Mouse (Mus musculus) CH12.LX (cell line): ENCODE measurements around the gene H2-Q6. TPM values are rescaled to one million over a fixed set of nuclear protein-coding genes. Genes with fewer than 3 reads are reported as not detected.
"Not testable (repeated sequence)": the region's sequence is repeated elsewhere in the genome, so short reads cannot be mapped to it uniquely, and the experiment has no call there.

Source experiments
- DNase-seq: peaks from one replicate; pipeline ENCODE4 v3.0.0-alpha.2; 2013; ENCODE audit errors: extremely low read depth
- H3K27ac ChIP-seq: 2 replicates; pipeline ENCODE4 v1.5.1; 2012; ENCODE audit warnings: low read depth, mild to moderate bottlenecking, control low read depth, moderate library complexity; ENCODE audit not compliant: insufficient read depth
- H3K27me3 ChIP-seq: replicated peaks from 2 replicates; pipeline ENCODE3; 2012; ENCODE audit warnings: inconsistent platforms
- H3K36me3 ChIP-seq, 2 experiments: replicated peaks in 1 of 2; 2 replicates each; pipeline versions ENCODE3 to v1.6.1; 2012; ENCODE audit warnings: inconsistent platforms in 1 of 2, low read length in 1 of 2, mild to moderate bottlenecking in 1 of 2, mixed read lengths in 1 of 2, moderate library complexity in 1 of 2; ENCODE audit not compliant: control insufficient read depth in 1 of 2, insufficient read depth in 1 of 2
- H3K4me1 ChIP-seq, 2 experiments: 2 replicates each; pipeline ENCODE4 v1.6.1; 2012; ENCODE audit warnings: inconsistent platforms in 1 of 2, moderate library complexity in 1 of 2; ENCODE audit not compliant: insufficient read depth in 2 of 2, control insufficient read depth in 1 of 2
- H3K4me2 ChIP-seq: 2 replicates; pipeline ENCODE4 v1.6.1; 2012; ENCODE audit warnings: low read depth, mild to moderate bottlenecking, control low read depth; ENCODE audit not compliant: poor library complexity, insufficient read depth, severe bottlenecking
- H3K4me3 ChIP-seq, 3 experiments: fragments of 150-350 bp in 1 of 3; sonication (generic) in 1 of 3; replicated peaks in 1 of 3; 2 replicates each; pipeline versions ENCODE3 to v1.5.1; 2011 to 2012; ENCODE audit warnings: low read depth in 2 of 3, low read length in 2 of 3, mild to moderate bottlenecking in 2 of 3, moderate library complexity in 2 of 3, control low read depth in 1 of 3, improper control_type of control experiment in 1 of 3, inconsistent platforms in 1 of 3, mixed read lengths in 1 of 3; ENCODE audit not compliant: poor library complexity in 1 of 3
- H3K79me2 ChIP-seq: replicated peaks from 2 replicates; pipeline ENCODE4 v1.6.1; 2012; ENCODE audit warnings: mild to moderate bottlenecking, moderate library complexity; ENCODE audit not compliant: control insufficient read depth, poor library complexity, insufficient read depth, severe bottlenecking; ENCODE audit errors: extremely low read depth
- H3K9ac ChIP-seq: 2 replicates; pipeline ENCODE4 v1.6.1; 2012; ENCODE audit warnings: low read depth, mild to moderate bottlenecking, control low read depth, moderate library complexity; ENCODE audit not compliant: insufficient read depth
- H3K9me3 ChIP-seq: replicated peaks from 2 replicates; pipeline ENCODE3; 2012; ENCODE audit warnings: low read length, inconsistent platforms, mixed read lengths
- BHLHE40 ChIP-seq: IDR thresholded peaks from 2 replicates; pipeline ENCODE4 v1.6.1; 2011; ENCODE audit warnings: mild to moderate bottlenecking, low read depth, low read length, improper control_type of control experiment
- CHD1 ChIP-seq: IDR thresholded peaks from 2 replicates; pipeline ENCODE4 v1.6.1; 2012; ENCODE audit warnings: low read depth, low read length, improper control_type of control experiment, inconsistent platforms
- CHD2 ChIP-seq: IDR thresholded peaks from 2 replicates; pipeline ENCODE4 v1.6.1; 2011; ENCODE audit warnings: low read length, improper control_type of control experiment
- CTCF ChIP-seq, 2 experiments: IDR thresholded peaks in 1 of 2; conservative IDR thresholded peaks in 1 of 2; 2 replicates each; pipeline ENCODE4 v1.5.1; 2011 to 2012; ENCODE audit warnings: low read depth in 2 of 2, low read length in 2 of 2, improper control_type of control experiment in 1 of 2, inconsistent platforms in 1 of 2, mild to moderate bottlenecking in 1 of 2, moderate library complexity in 1 of 2
- E2F4 ChIP-seq: IDR thresholded peaks from 2 replicates; pipeline ENCODE4 v1.6.1; 2011; ENCODE audit warnings: low read depth, low read length, improper control_type of control experiment; ENCODE audit not compliant: insufficient replicate concordance
- ELF1 ChIP-seq: IDR thresholded peaks from 2 replicates; pipeline ENCODE4 v1.6.1; 2014; ENCODE audit warnings: low read depth, mild to moderate bottlenecking, inconsistent platforms, low read length, improper control_type of control experiment
- EP300 ChIP-seq: IDR thresholded peaks from 2 replicates; pipeline ENCODE4 v1.6.1; 2011; ENCODE audit warnings: low read length, improper control_type of control experiment
- ETS1 ChIP-seq: conservative IDR thresholded peaks from 2 replicates; pipeline ENCODE4 v1.6.1; 2012; ENCODE audit warnings: low read depth, mild to moderate bottlenecking, inconsistent platforms, low read length, improper control_type of control experiment, moderate library complexity
- HCFC1 ChIP-seq: IDR thresholded peaks from 2 replicates; pipeline ENCODE4 v1.6.1; 2012; ENCODE audit warnings: low read depth, mild to moderate bottlenecking, inconsistent platforms, low read length, improper control_type of control experiment
- IRF4 ChIP-seq: IDR thresholded peaks from 2 replicates; pipeline ENCODE4 v1.6.1; 2014; ENCODE audit warnings: low read depth, mild to moderate bottlenecking, inconsistent platforms, low read length, improper control_type of control experiment
- JUND ChIP-seq: conservative IDR thresholded peaks from 2 replicates; pipeline ENCODE4 v1.6.1; 2011; ENCODE audit warnings: low read depth, low read length, improper control_type of control experiment
- MAX ChIP-seq: IDR thresholded peaks from 2 replicates; pipeline ENCODE4 v1.6.1; 2011; ENCODE audit warnings: low read length, improper control_type of control experiment
- MAZ ChIP-seq: IDR thresholded peaks from 2 replicates; pipeline ENCODE4 v1.6.1; 2012; ENCODE audit warnings: low read depth, mild to moderate bottlenecking, inconsistent platforms, low read length, improper control_type of control experiment, moderate library complexity
- MEF2A ChIP-seq: IDR thresholded peaks from 2 replicates; pipeline ENCODE4 v1.6.1; 2014; ENCODE audit warnings: low read depth, mild to moderate bottlenecking, inconsistent platforms, low read length, improper control_type of control experiment, borderline replicate concordance
- MXI1 ChIP-seq: IDR thresholded peaks from 2 replicates; pipeline ENCODE4 v1.6.1; 2011; ENCODE audit warnings: mild to moderate bottlenecking, low read depth, low read length, improper control_type of control experiment
- NELFE ChIP-seq: IDR thresholded peaks from 2 replicates; pipeline ENCODE4 v1.6.1; 2011; ENCODE audit warnings: low read depth, low read length, improper control_type of control experiment
- NRF1 ChIP-seq: IDR thresholded peaks from 2 replicates; pipeline ENCODE4 v1.6.1; 2014; ENCODE audit warnings: low read depth, mild to moderate bottlenecking, inconsistent platforms, low read length, improper control_type of control experiment, moderate library complexity
- PAX5 ChIP-seq: IDR thresholded peaks from 2 replicates; pipeline ENCODE4 v1.6.1; 2012; ENCODE audit warnings: low read length, inconsistent platforms, mixed read lengths
- POLR2A ChIP-seq: IDR thresholded peaks from 2 replicates; pipeline ENCODE4 v1.6.1; 2011; ENCODE audit warnings: low read depth, mild to moderate bottlenecking, improper control_type of control experiment, low read length
- POLR2AphosphoS2 ChIP-seq: IDR thresholded peaks from 2 replicates; pipeline ENCODE4 v1.6.1; 2011; ENCODE audit warnings: low read depth, low read length, improper control_type of control experiment
- RAD21 ChIP-seq: IDR thresholded peaks from 2 replicates; pipeline ENCODE4 v1.6.1; 2011; ENCODE audit warnings: low read depth, mild to moderate bottlenecking, low read length, improper control_type of control experiment, moderate library complexity
- SIN3A ChIP-seq: IDR thresholded peaks from 2 replicates; pipeline ENCODE4 v1.6.1; 2012; ENCODE audit warnings: low read length, improper control_type of control experiment, inconsistent platforms
- SMC3 ChIP-seq: IDR thresholded peaks from 2 replicates; pipeline ENCODE4 v1.6.1; 2011; ENCODE audit warnings: low read depth, low read length, improper control_type of control experiment
- TBP ChIP-seq: conservative IDR thresholded peaks from 2 replicates; pipeline ENCODE4 v1.6.1; 2011; ENCODE audit warnings: low read depth, low read length, improper control_type of control experiment
- TCF12 ChIP-seq: IDR thresholded peaks from 2 replicates; pipeline ENCODE4 v1.6.1; 2014; ENCODE audit warnings: low read depth, mild to moderate bottlenecking, inconsistent platforms, low read length, improper control_type of control experiment
- UBTF ChIP-seq: IDR thresholded peaks from 2 replicates; pipeline ENCODE4 v1.6.1; 2012; ENCODE audit warnings: low read depth, mild to moderate bottlenecking, inconsistent platforms, low read length, improper control_type of control experiment, moderate library complexity
- USF1 ChIP-seq: IDR thresholded peaks from 2 replicates; pipeline ENCODE4 v1.6.1; 2014; ENCODE audit warnings: low read depth, mild to moderate bottlenecking, inconsistent platforms, low read length, improper control_type of control experiment
- ZC3H11A ChIP-seq: IDR thresholded peaks from 2 replicates; pipeline ENCODE4 v1.6.1; 2012; ENCODE audit warnings: low read depth, mild to moderate bottlenecking, inconsistent platforms, low read length, improper control_type of control experiment
- ZKSCAN1 ChIP-seq: IDR thresholded peaks from 2 replicates; pipeline ENCODE4 v1.6.1; 2012; ENCODE audit warnings: low read depth, inconsistent platforms, low read length, improper control_type of control experiment, borderline replicate concordance
- ZNF384 ChIP-seq: IDR thresholded peaks from 2 replicates; pipeline ENCODE4 v1.6.1; 2012; ENCODE audit warnings: low read depth, low read length, improper control_type of control experiment, inconsistent platforms
- dilution Hi-C: fragments of 300-500 bp; cut with MboI; formaldehyde crosslinking; loops from 2 replicates; pipeline ENCODE4 v1.14.3; 2020; ENCODE audit warnings: low sequenced_read_pairs; ENCODE audit not compliant: extremely low pct_unique_long_range_greater_than_20kb, extremely low pct_ligation_motif_present
- in situ Hi-C: fragments of 300-500 bp; cut with MboI; formaldehyde crosslinking; loops from 3 replicates; pipeline ENCODE4 v1.14.3; 2019; ENCODE audit warnings: low sequenced_read_pairs, low pct_ligation_motif_present, low pct_unique_long_range_greater_than_20kb, mixed read lengths
- polyA plus RNA-seq: library from polyadenylated mRNA; unstranded; fragments of >175 nt; gene quantifications from 2 replicates; pipeline ENCODE4 v1.2.1, GENCODE M21; 2012; ENCODE audit warnings: low read depth; ENCODE audit not compliant: insufficient read length
- total RNA-seq, 2 experiments: library from RNA; depleted of rRNA; stranded (reverse); fragments of 300-350 nt in 1 of 2; fragments of >200 nt in 1 of 2; gene quantifications; 2 replicates each; pipeline ENCODE4 v1.2.3; 2012 to 2014

The H2-Q6 gene
- total RNA-seq (2012; rRNA removed) (41.0 and 54.3 TPM in 2 replicates), total RNA-seq (2014; rRNA removed) (79.7 and 90.3 TPM in 2 replicates), polyA plus RNA-seq (122 and 141 TPM in 2 replicates)

GRCm38 (mm10) chr17:35424624-35425416 lies at the start of gene H2-Q6:
H2-Q6 (plus strand) TSS chr17:35424850.
- dilution Hi-C loops = not testable (repeated sequence)
- H3K4me2 ChIP-seq = peak within 1 kb of the TSS; percentile 47

GRCm38 (mm10) chr17:35379369-35379728 lies 45.3 kb upstream of the H2-Q6 start, which contains the start of gene H2-Q4:
H2-Q4 (plus strand) TSS chr17:35379617.
- H3K4me1 ChIP-seq = peaks cover 8 to 23% of the 10 kb centered on the region in 2 experiments
- TF ChIP-seq NELFE (peak; percentile 98), ZC3H11A (no peak), E2F4 (peak; percentile 46; the same call in 1 of the 2 replicates), CHD1 (no peak), MAX (no peak), JUND (no peak), TBP (peak; percentile 97), UBTF (no peak), SMC3 (no peak), ZKSCAN1 (no peak), ELF1 (no peak), POLR2AphosphoS2 (peak; percentile 95), USF1 (no peak), BHLHE40 (no peak), SIN3A (no peak; the same call in 1 of the 2 replicates), ETS1 (peak; percentile 76), RAD21 (no peak), POLR2A (peak; percentile 98), PAX5 (no peak), EP300 (peak; percentile 77), ZNF384 (no peak), MEF2A (peak; percentile 77), NRF1 (peak; percentile 44; the same call in 1 of the 2 replicates), CTCF (conservative IDR thresholded peaks at IDR 0.05 in 1 of 2, IDR thresholded peaks at IDR 0.05 in 1 of 2; ENCODE audit: low read depth in 2 of 2, low read length in 2 of 2) (no peak), HCFC1 (no peak), MXI1 (no peak), MAZ (no peak), TCF12 (peak; percentile 78; the same call in 1 of the 2 replicates), CHD2 (peak; percentile 99)

More at GRCm38 (mm10) chr17:35424624-35425416, at the start of gene H2-Q6:
- in situ Hi-C loops, H3K27me3 ChIP-seq, H3K9me3 ChIP-seq: not testable (repeated sequence)
- Histone ChIP-seq H3K4me1 (peaks cover 7 to 15% of the 10 kb centered on the region in 2 experiments), H3K27ac (peak within 1 kb of the TSS; percentile 32; the same call in 1 of the 2 replicates), H3K36me3 (peaks cover 8 to 23% of the 10 kb centered on the region in 2 experiments), H3K79me2 (peaks cover 13% of the 10 kb centered on the region), H3K9ac (peak within 1 kb of the TSS; percentile 97), H3K4me3 (peak within 1 kb of the TSS; percentile 56 to 91 (median 57))
- TF ChIP-seq POLR2A (peak; percentile 65), NELFE (peak; percentile 55), CHD2 (peak; percentile 69), TCF12 (0 out of 2 replicates have a peak, but pooled peaks have one; percentile 44), IRF4 (0 out of 2 replicates have a peak, but pooled peaks have one; percentile 5), TBP (0 out of 2 replicates have a peak, but pooled peaks have one; percentile 56)
- peak; percentile 92 for DNase-seq

More at GRCm38 (mm10) chr17:35379369-35379728, 45.3 kb upstream of the H2-Q6 start, which contains the start of gene H2-Q4:
- Histone ChIP-seq H3K36me3 (peaks cover 20 to 28% of the 10 kb centered on the region in 2 experiments), H3K4me2 (peak within 1 kb of the TSS; percentile 63), H3K9me3 (no peaks in the 10 kb centered on the region), H3K27ac (peak within 1 kb of the TSS; percentile 48), H3K9ac (peak within 1 kb of the TSS; percentile 94), H3K79me2 (peaks cover 10% of the 10 kb centered on the region), H3K4me3 (peak within 1 kb of the TSS; percentile 75 to 89 (median 88)), H3K27me3 (no peaks in the 10 kb centered on the region)
- dilution Hi-C loops (no loop called here), in situ Hi-C loops (no loop called here)
- peak; percentile 98 for DNase-seq
